Mouse (Mus musculus) heart, embryonic 14.5 days (tissue): ENCODE data around the gene Paqr3. TPM values are rescaled to one million over a fixed set of nuclear protein-coding genes. Genes with fewer than 3 reads are reported as not detected.
A peak's percentile ranks its signal among the peaks of the same experiment; 100 is the strongest.

Experiments used
- ATAC-seq: fragments of 200-750 bp; cut with Nextera tagmentation; 2 replicates; pipeline ENCODE4 v1.8.0; 2017; ENCODE audit warnings: low read depth, moderate TSS enrichment; ENCODE audit not compliant: insufficient number of reproducible peaks, insufficient read depth, low FRiP score
- H3K27ac ChIP-seq, 2 experiments: fragments of 200-500 bp in 1 of 2; fragments of 300-500 bp in 1 of 2; sonication (generic) in 1 of 2; replicated peaks in 1 of 2; 2 replicates each; pipeline ENCODE4 v1.5.1; 2012 to 2014; ENCODE audit warnings: low read depth in 2 of 2, low read length in 2 of 2, control low read depth in 1 of 2, mild to moderate bottlenecking in 1 of 2, mixed read lengths in 1 of 2; ENCODE audit not compliant: control insufficient read depth in 1 of 2, insufficient read depth in 1 of 2
- H3K27me3 ChIP-seq: fragments of 300-500 bp; sonication (generic); 2 replicates; pipeline ENCODE4 v1.6.1; 2014; ENCODE audit warnings: mild to moderate bottlenecking, low read length, control low read depth; ENCODE audit not compliant: control insufficient read depth, insufficient read depth
- H3K36me3 ChIP-seq: fragments of 300-500 bp; sonication (generic); 2 replicates; pipeline ENCODE4 v1.6.1; 2014; ENCODE audit warnings: mild to moderate bottlenecking, control low read depth, low read length, mixed read lengths; ENCODE audit not compliant: control insufficient read depth, insufficient read depth
- H3K4me1 ChIP-seq, 2 experiments: fragments of 200-500 bp in 1 of 2; fragments of 300-500 bp in 1 of 2; sonication (generic) in 1 of 2; 2 replicates each; pipeline ENCODE4 v1.6.1; 2012 to 2014; ENCODE audit warnings: low read length in 2 of 2, control low read depth in 1 of 2, mixed read lengths in 1 of 2; ENCODE audit not compliant: control insufficient read depth in 2 of 2, insufficient read depth in 2 of 2
- H3K4me2 ChIP-seq: fragments of 300-500 bp; sonication (generic); 2 replicates; pipeline ENCODE4 v1.6.1; 2014; ENCODE audit warnings: mild to moderate bottlenecking, low read length
- H3K4me3 ChIP-seq, 2 experiments: fragments of 200-500 bp in 1 of 2; fragments of 300-500 bp in 1 of 2; sonication (generic) in 1 of 2; 2 replicates each; pipeline ENCODE4 v1.5.1; 2012 to 2014; ENCODE audit warnings: low read length in 2 of 2, mild to moderate bottlenecking in 2 of 2, control low read depth in 1 of 2, low read depth in 1 of 2, moderate library complexity in 1 of 2; ENCODE audit not compliant: control insufficient read depth in 1 of 2, insufficient read depth in 1 of 2
- H3K9ac ChIP-seq: fragments of 300-500 bp; sonication (generic); 2 replicates; pipeline ENCODE4 v1.6.1; 2014; ENCODE audit warnings: mild to moderate bottlenecking, low read length
- H3K9me3 ChIP-seq: fragments of 300-500 bp; sonication (generic); 2 replicates; pipeline ENCODE4 v1.6.1; 2016; ENCODE audit warnings: low read length, control low read depth; ENCODE audit not compliant: control insufficient read depth
- WGBS: fragments of 180-500 bp; shearing (Covaris S2); extraction: QIAGEN DNeasy Blood & Tissue Kit; methylation state at CpG from one replicate; pipeline ENCODE4 v1.1.7; 2014; 5-methylcytosine and 5-hydroxymethylcytosine counted together
- polyA plus RNA-seq: library from polyadenylated mRNA; unstranded; fragments of >200 nt; fragmentation: Nextera tagmentation; extraction: Ambion mirVana; gene quantifications from 2 replicates; pipeline ENCODE4 v1.2.1, GENCODE M21; 2014

The Paqr3 gene
- polyA plus RNA-seq, 1 experiment from 2014 or later: 2.6 TPM

DNA sequence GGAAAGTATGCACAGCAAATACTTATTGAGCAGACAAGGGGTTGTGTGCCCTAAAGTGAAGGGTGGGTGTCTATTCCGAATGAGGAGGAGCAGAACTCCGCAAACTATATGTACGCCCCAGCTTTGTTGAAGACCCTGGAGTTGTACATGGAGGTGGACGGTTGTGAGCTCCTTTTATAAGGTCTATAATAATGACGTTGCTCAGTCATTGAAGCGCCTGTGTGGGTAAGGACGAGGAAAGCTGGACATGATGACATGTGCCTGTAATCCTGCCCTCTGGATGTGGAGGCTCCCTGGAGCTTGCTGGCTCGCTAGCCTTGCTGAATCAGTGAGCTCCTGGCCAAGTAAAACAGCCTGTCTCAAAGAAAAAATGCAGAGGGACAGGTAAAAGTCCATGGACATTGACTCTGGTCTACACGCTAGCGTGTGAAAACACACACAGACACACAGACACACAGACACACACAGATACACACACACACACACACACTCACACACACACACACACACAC is 14.1 kb upstream of the Paqr3 start:
- ATAC-seq: no peak
- H3K9ac ChIP-seq: no peak overlapping the region
- 61% methylated on average over 10 of the region's 10 CpGs for WGBS

DNA sequence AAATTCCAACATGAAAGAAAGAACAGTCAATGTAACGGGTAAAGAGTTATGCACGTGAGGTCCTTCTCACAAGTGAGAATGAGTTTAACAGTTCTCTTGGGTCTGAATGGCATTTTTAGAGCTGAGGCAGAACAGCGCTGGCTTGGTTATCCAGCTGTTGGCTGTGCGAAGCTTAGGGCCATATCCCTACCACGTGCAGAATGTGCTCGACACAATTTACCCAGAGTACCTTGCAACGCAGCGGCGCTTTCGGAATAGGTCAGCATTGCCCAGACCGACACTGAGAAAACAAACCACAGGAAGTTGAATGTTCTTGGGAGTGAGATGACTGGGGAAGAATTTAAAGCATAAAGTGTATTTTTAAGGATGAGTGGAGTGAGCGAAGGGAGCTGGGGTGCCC is 13.6 kb upstream of the Paqr3 start:
- no peak overlapping the region for H3K9ac ChIP-seq
- no peaks in the 10 kb centered on the region for H3K27me3 ChIP-seq
- WGBS: 67% methylated on average over 12 of the region's 12 CpGs
- H3K4me2 ChIP-seq: no peak overlapping the region
- no peak for ATAC-seq
- H3K36me3 ChIP-seq: no peaks in the 10 kb centered on the region
- no peaks in the 10 kb centered on the region for H3K9me3 ChIP-seq
- no peak overlapping the region for H3K4me3 ChIP-seq
- H3K27ac ChIP-seq: no peak overlapping the region
- no peaks in the 10 kb centered on the region for H3K4me1 ChIP-seq

More for the DNA sequence above, 14.1 kb upstream of the Paqr3 start:
- Histone ChIP-seq H3K36me3 (no peaks in the 10 kb centered on the region), H3K27ac (no peak overlapping the region), H3K27me3 (no peaks in the 10 kb centered on the region), H3K4me2 (no peak overlapping the region), H3K9me3 (no peaks in the 10 kb centered on the region), H3K4me3 (no peak overlapping the region), H3K4me1 (no peaks in the 10 kb centered on the region)

DNA sequence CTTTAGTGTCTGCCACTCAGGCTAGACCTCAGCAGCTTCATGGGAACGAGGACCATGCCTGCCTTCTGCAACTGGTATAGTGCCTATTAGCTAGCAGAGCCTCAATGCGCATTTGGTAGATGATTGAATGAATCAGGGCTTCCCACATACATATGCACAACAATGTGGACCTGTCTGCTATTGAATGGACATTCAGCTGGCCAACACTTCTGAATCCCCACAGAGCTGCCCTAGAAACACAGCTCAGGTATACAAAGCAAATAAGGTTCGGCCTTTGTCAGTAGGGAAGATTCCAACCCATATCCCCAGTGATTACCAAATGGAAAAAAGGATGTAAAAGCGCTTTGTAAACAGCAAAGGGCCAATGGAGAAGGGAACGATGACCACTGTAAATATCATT is 699 bp downstream of the Paqr3 start:
- ATAC-seq: no peak
- Histone ChIP-seq H3K36me3 (no peaks in the 10 kb centered on the region), H3K4me2 (peak overlapping the region; percentile 85), H3K9ac (peak overlapping the region; percentile 76), H3K4me3 (peak overlapping the region; percentile 57 to 58), H3K27ac (no peak overlapping the region), H3K27me3 (no peaks in the 10 kb centered on the region), H3K4me1 (no peaks in the 10 kb centered on the region; a peak in 1 of 4 replicates), H3K9me3 (no peaks in the 10 kb centered on the region)
- WGBS: 22% methylated on average over 5 of the region's 5 CpGs

DNA sequence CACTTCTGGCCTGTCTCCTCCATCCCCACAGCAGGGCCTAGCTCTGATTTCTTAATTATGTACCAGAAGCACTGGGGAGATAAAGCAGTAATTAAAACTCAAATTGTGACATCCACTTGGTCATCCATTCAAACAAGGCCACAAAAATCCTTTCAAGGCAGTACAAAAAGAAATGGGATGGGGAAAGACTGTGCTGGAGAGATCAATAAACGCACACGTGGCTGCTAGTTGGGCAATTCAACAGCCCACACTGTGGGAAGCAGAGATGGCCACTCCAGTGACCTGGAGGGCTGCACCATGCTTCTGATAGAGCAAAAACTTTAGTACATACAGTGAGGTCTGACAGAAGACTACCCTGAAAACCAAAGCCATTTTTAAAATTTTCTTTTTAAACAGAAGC is 1.3 kb downstream of the Paqr3 start:
- H3K9ac ChIP-seq: no peak overlapping the region
- no peak overlapping the region for H3K27ac ChIP-seq
- H3K27me3 ChIP-seq: no peaks in the 10 kb centered on the region
- H3K9me3 ChIP-seq: no peaks in the 10 kb centered on the region
- H3K4me2 ChIP-seq: no peak overlapping the region; the same call in 1 of the 2 replicates
- no peak overlapping the region for H3K4me3 ChIP-seq
- H3K36me3 ChIP-seq: no peaks in the 10 kb centered on the region
- no peaks in the 10 kb centered on the region; a peak in 1 of 4 replicates for H3K4me1 ChIP-seq
- 64% methylated on average over 2 of the region's 2 CpGs for whole genome bisulfite sequencing
- no peak for ATAC-seq

DNA sequence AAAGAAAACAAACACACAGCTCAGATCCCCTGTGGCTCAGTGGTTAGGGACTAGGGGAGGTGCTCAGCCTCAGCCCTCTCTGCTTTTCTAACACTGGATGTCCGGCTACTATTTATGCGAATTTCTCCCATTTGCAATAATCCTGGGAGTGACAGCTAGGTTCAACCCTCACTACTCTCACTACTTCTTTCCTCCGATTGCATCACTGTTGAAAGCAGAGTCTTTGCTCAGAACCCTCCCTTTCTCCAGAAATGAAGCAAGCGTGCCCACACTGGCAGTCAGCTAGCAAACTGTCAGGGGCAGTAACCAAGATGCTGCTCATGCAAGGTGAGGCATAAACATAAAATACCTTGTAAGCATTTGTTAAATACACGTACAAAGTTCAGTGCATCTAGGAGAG is 3.1 kb downstream of the Paqr3 start:
- Histone ChIP-seq H3K4me3 (no peak overlapping the region), H3K4me1 (no peaks in the 10 kb centered on the region; a peak in 1 of 4 replicates), H3K27me3 (no peaks in the 10 kb centered on the region), H3K36me3 (no peaks in the 10 kb centered on the region), H3K9me3 (no peaks in the 10 kb centered on the region), H3K27ac (no peak overlapping the region), H3K4me2 (no peak overlapping the region), H3K9ac (no peak overlapping the region)
- ATAC-seq: no peak
- WGBS: 89% methylated on average over 5 of the region's 5 CpGs

- 89% methylated on average over 8 of the region's 8 CpGs for WGBS
Measured at GRCm38 (mm10) chr5:97099954-97100353, 11.4 kb downstream of the Paqr3 start.

DNA sequence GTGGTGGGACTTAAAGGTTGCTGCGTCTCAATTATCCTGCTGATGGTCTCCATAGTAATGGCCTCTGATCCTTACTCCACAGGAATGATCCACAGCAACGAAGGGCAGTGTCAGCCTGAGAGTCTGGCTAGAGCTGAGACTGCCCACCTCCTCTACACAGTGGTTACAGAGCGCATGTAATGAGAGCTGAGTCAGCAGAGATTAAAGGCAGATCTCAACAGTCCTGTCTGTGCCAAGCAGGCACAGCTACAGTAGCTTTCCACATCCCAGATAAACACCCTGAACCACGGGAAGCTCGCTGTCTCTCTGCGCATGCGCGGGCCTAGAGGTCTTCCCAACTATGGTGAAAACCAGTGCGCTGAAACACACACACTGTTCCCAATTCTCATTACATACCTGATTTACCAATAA is 13.8 kb downstream of the Paqr3 start:
- H3K36me3 ChIP-seq: no peaks in the 10 kb centered on the region
- H3K4me1 ChIP-seq: no peaks in the 10 kb centered on the region
- H3K9me3 ChIP-seq: no peaks in the 10 kb centered on the region
- WGBS: 54% methylated on average over 9 of the region's 9 CpGs
- H3K27ac ChIP-seq: no peak overlapping the region
- no peak overlapping the region for H3K4me2 ChIP-seq
- no peak overlapping the region for H3K4me3 ChIP-seq
- ATAC-seq: 0 out of 2 replicates have a peak, but pooled peaks have one; percentile 21
- H3K27me3 ChIP-seq: no peaks in the 10 kb centered on the region
- H3K9ac ChIP-seq: no peak overlapping the region

More at GRCm38 (mm10) chr5:97099954-97100353, 11.4 kb downstream of the Paqr3 start:
- no peak for ATAC-seq
- Histone ChIP-seq H3K4me1 (no peaks in the 10 kb centered on the region), H3K36me3 (no peaks in the 10 kb centered on the region), H3K9me3 (no peaks in the 10 kb centered on the region), H3K27me3 (no peaks in the 10 kb centered on the region), H3K27ac (no peak overlapping the region), H3K4me3 (no peak overlapping the region), H3K9ac (no peak overlapping the region), H3K4me2 (no peak overlapping the region)

GRCm38 (mm10) chr5:97095335-97095734 is 16.1 kb downstream of the Paqr3 start:
- Histone ChIP-seq H3K9me3 (no peaks in the 10 kb centered on the region), H3K27me3 (no peaks in the 10 kb centered on the region), H3K36me3 (no peaks in the 10 kb centered on the region), H3K27ac (no peak overlapping the region), H3K9ac (no peak overlapping the region), H3K4me1 (no peaks in the 10 kb centered on the region), H3K4me3 (no peak overlapping the region), H3K4me2 (no peak overlapping the region)
- WGBS: 41% methylated on average over 13 of the region's 13 CpGs
- ATAC-seq: no peak
